Mouse (Mus musculus): ENCODE measurements around the gene Ralgps1.

DNA sequence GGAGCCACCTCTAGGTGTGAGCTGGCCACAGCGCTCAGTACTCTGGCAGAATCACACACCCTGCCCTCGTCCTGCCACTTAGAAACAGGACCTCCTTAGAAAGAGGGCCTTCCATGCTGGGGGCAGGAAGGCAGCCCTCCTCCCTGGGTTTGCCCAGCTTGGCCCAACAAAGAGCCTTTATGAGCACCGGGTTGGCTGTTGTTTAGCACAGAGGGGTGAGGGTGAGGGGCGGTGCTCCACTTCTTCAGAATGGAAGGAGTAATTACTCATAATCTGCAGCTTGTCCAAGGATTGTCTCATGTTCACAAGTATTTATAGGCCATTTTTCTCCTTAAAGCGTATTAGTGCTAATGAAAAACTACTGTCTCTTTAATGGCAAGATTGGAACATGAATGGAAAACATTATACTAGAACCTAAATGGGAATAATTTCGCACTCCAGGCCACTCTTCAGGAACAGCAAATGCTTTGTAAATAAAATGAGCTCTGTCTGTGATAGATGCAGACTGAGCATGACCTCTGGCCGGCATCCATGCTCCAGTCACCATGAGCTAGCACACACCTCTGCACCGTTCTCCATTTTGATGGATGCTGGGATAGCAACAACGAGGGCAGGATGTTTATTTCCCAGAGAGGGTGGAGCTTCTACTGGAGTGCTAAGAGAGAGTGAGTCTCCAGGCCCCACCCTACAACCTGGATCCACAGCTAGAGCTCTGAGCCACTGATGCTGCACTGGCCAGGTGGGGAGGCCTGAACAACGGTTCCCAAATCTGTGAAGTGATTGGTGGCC is 200.3 kb downstream of the Ralgps1 start:
- TF ChIP-seq CTCF (IDR thresholded peaks at IDR 0.05), result no peak
- TF ChIP-seq EP300 (IDR thresholded peaks at IDR 0.05), result no peak
